Mouse (Mus musculus) stomach, embryonic 14.5 days (tissue): ENCODE measurements around the gene Eln. TPM values are rescaled to one million over a fixed set of nuclear protein-coding genes. Genes with fewer than 3 reads are reported as not detected.

Source experiments
- ATAC-seq: fragments of 200-750 bp; cut with Nextera tagmentation; 2 replicates; pipeline ENCODE4 v1.8.0; 2017; ENCODE audit warnings: low read depth, moderate TSS enrichment; ENCODE audit not compliant: insufficient number of reproducible peaks, insufficient read depth, low FRiP score
- H3K27ac ChIP-seq: fragments of 300-500 bp; sonication (generic); 2 replicates; pipeline ENCODE4 v1.5.1; 2014; ENCODE audit warnings: mild to moderate bottlenecking, low read length, moderate library complexity, mixed read lengths
- H3K27me3 ChIP-seq: fragments of 300-500 bp; sonication (generic); 2 replicates; pipeline ENCODE4 v1.6.1; 2014; ENCODE audit warnings: low read length, control low read depth, mixed read lengths; ENCODE audit not compliant: control insufficient read depth, insufficient read depth
- H3K36me3 ChIP-seq: fragments of 300-500 bp; sonication (generic); 2 replicates; pipeline ENCODE4 v1.6.1; 2014; ENCODE audit warnings: mild to moderate bottlenecking, control low read depth, low read length, moderate library complexity, mixed read lengths; ENCODE audit not compliant: control insufficient read depth, insufficient read depth
- H3K4me1 ChIP-seq: fragments of 300-500 bp; sonication (generic); 2 replicates; pipeline ENCODE4 v1.6.1; 2014; ENCODE audit warnings: low read length, control low read depth, mixed read lengths; ENCODE audit not compliant: control insufficient read depth, insufficient read depth
- H3K4me2 ChIP-seq: fragments of 300-500 bp; sonication (generic); replicated peaks from 2 replicates; pipeline ENCODE4 v1.6.1; 2014; ENCODE audit warnings: low read depth, low read length, control low read depth
- H3K4me3 ChIP-seq: fragments of 300-500 bp; sonication (generic); 2 replicates; pipeline ENCODE4 v1.5.1; 2014; ENCODE audit warnings: low read depth, low read length, control low read depth
- H3K9ac ChIP-seq: fragments of 300-500 bp; sonication (generic); replicated peaks from 2 replicates; pipeline ENCODE4 v1.6.1; 2014; ENCODE audit warnings: low read depth, mild to moderate bottlenecking, control low read depth, low read length, moderate library complexity, mixed read lengths
- H3K9me3 ChIP-seq: fragments of 300-500 bp; sonication (generic); 2 replicates; pipeline ENCODE4 v1.6.1; 2016; ENCODE audit warnings: low read depth, low read length, control low read depth; ENCODE audit not compliant: control insufficient read depth
- WGBS: fragments of 180-500 bp; shearing (Covaris S2); extraction: QIAGEN DNeasy Blood & Tissue Kit; methylation state at CpG from one replicate; pipeline ENCODE4 v1.1.7; 2014; 5-methylcytosine and 5-hydroxymethylcytosine counted together
- polyA plus RNA-seq: library from polyadenylated mRNA; unstranded; fragments of >200 nt; fragmentation: Nextera tagmentation; extraction: Ambion mirVana; gene quantifications from 2 replicates; pipeline ENCODE4 v1.2.1, GENCODE M21; 2014

Eln gene
- polyA plus RNA-seq, 1 experiment from 2014 or later, result 48.3 TPM

- no peak overlapping the region for H3K27ac ChIP-seq
- no peak overlapping the region for H3K9ac ChIP-seq
- WGBS, result 78% methylated on average over 12 of the region's 12 CpGs
- H3K4me3 ChIP-seq, result no peak overlapping the region
- no peaks in the 10 kb centered on the region for H3K27me3 ChIP-seq
- peaks cover 3% of the 10 kb centered on the region; the same call in 1 of the 2 replicates for H3K4me1 ChIP-seq
- H3K4me2 ChIP-seq, result no peak overlapping the region
- no peak for ATAC-seq
- no peaks in the 10 kb centered on the region for H3K9me3 ChIP-seq
- no peaks in the 10 kb centered on the region for H3K36me3 ChIP-seq
Observed at GRCm38 (mm10) chr5:134772522-134772921, 25.4 kb upstream of the Eln start.

- Histone ChIP-seq H3K9me3 (no peaks in the 10 kb centered on the region), H3K9ac (no peak overlapping the region), H3K27me3 (no peaks in the 10 kb centered on the region), H3K4me1 (peaks cover 3% of the 10 kb centered on the region; the same call in 1 of the 2 replicates), H3K36me3 (no peaks in the 10 kb centered on the region), H3K4me3 (no peak overlapping the region), H3K27ac (no peak overlapping the region), H3K4me2 (no peak overlapping the region)
- ATAC-seq, result no peak
- WGBS, result 73% methylated on average over 3 of the region's 3 CpGs
Observed at GRCm38 (mm10) chr5:134771750-134772149, 24.6 kb upstream of the Eln start.

- H3K4me2 ChIP-seq, result no peak overlapping the region
- no peaks in the 10 kb centered on the region for H3K36me3 ChIP-seq
- 0 out of 2 replicates have a peak, but pooled peaks have one; percentile 19 for ATAC-seq
- whole genome bisulfite sequencing, result 52% methylated on average over 7 of the region's 7 CpGs
- H3K4me1 ChIP-seq, result peaks cover 3% of the 10 kb centered on the region; the same call in 1 of the 2 replicates
- no peak overlapping the region for H3K4me3 ChIP-seq
- H3K27ac ChIP-seq, result no peak overlapping the region
- no peak overlapping the region for H3K9ac ChIP-seq
- no peaks in the 10 kb centered on the region for H3K27me3 ChIP-seq
- H3K9me3 ChIP-seq, result no peaks in the 10 kb centered on the region
Observed at GRCm38 (mm10) chr5:134769181-134769580, 22.1 kb upstream of the Eln start.

- H3K4me2 ChIP-seq, result no peak overlapping the region
- H3K36me3 ChIP-seq, result no peaks in the 10 kb centered on the region
- H3K27me3 ChIP-seq, result no peaks in the 10 kb centered on the region
- H3K27ac ChIP-seq, result no peak overlapping the region
- no peak overlapping the region for H3K9ac ChIP-seq
- H3K4me3 ChIP-seq, result no peak overlapping the region
- no peak for ATAC-seq
- H3K9me3 ChIP-seq, result no peaks in the 10 kb centered on the region
- H3K4me1 ChIP-seq, result no peaks in the 10 kb centered on the region
- 89% methylated on average over 16 of the region's 16 CpGs for WGBS
Observed at GRCm38 (mm10) chr5:134765441-134765840, 18.3 kb upstream of the Eln start.

GRCm38 (mm10) chr5:134763326-134763725 is 16.2 kb upstream of the Eln start:
- Histone ChIP-seq H3K9me3 (no peaks in the 10 kb centered on the region), H3K4me1 (no peaks in the 10 kb centered on the region), H3K9ac (no peak overlapping the region), H3K27ac (no peak overlapping the region), H3K4me2 (no peak overlapping the region), H3K36me3 (no peaks in the 10 kb centered on the region), H3K27me3 (no peaks in the 10 kb centered on the region), H3K4me3 (no peak overlapping the region)
- 86% methylated on average over 9 of the region's 9 CpGs for WGBS
- ATAC-seq, result no peak

GRCm38 (mm10) chr5:134761409-134762124 is 14.4 kb upstream of the Eln start:
- H3K4me2 ChIP-seq, result no peak overlapping the region
- H3K27ac ChIP-seq, result peak overlapping the region; percentile 22; the same call in 1 of the 2 replicates
- H3K27me3 ChIP-seq, result no peaks in the 10 kb centered on the region
- ATAC-seq, result 0 out of 2 replicates have a peak, but pooled peaks have one; percentile 29
- no peaks in the 10 kb centered on the region for H3K4me1 ChIP-seq
- no peaks in the 10 kb centered on the region for H3K36me3 ChIP-seq
- WGBS, result 71% methylated on average over 18 of the region's 18 CpGs
- H3K4me3 ChIP-seq, result no peak overlapping the region
- no peak overlapping the region for H3K9ac ChIP-seq
- H3K9me3 ChIP-seq, result no peaks in the 10 kb centered on the region

GRCm38 (mm10) chr5:134756031-134756430 is 8.9 kb upstream of the Eln start:
- no peak overlapping the region for H3K9ac ChIP-seq
- H3K36me3 ChIP-seq, result no peaks in the 10 kb centered on the region
- H3K9me3 ChIP-seq, result no peaks in the 10 kb centered on the region; the same call in 1 of the 2 replicates
- no peak overlapping the region for H3K4me3 ChIP-seq
- H3K27me3 ChIP-seq, result no peaks in the 10 kb centered on the region
- WGBS, result 47% methylated on average over 13 of the region's 13 CpGs
- H3K4me1 ChIP-seq, result no peaks in the 10 kb centered on the region
- H3K4me2 ChIP-seq, result no peak overlapping the region
- ATAC-seq, result no peak
- no peak overlapping the region for H3K27ac ChIP-seq

GRCm38 (mm10) chr5:134754096-134754495 is 7.0 kb upstream of the Eln start:
- Histone ChIP-seq H3K9ac (no peak overlapping the region), H3K27ac (no peak overlapping the region), H3K36me3 (no peaks in the 10 kb centered on the region), H3K4me2 (no peak overlapping the region), H3K27me3 (no peaks in the 10 kb centered on the region), H3K4me1 (no peaks in the 10 kb centered on the region), H3K9me3 (no peaks in the 10 kb centered on the region; the same call in 1 of the 2 replicates), H3K4me3 (no peak overlapping the region)
- WGBS, result 19% methylated on average over 10 of the region's 10 CpGs
- peak; percentile 33; the same call in 1 of the 2 replicates for ATAC-seq
